Mouse (Mus musculus): Measurements from ENCODE around the gene Mipep. TPM values are rescaled to one million over a fixed set of nuclear protein-coding genes. Genes with fewer than 3 reads are reported as not detected.
A peak's percentile ranks its signal among the peaks of the same experiment; 100 is the strongest.

Mipep gene
- total RNA-seq, 4 experiments from 2014 or later, result 30.2 to 32.4 (median 30.9) TPM

- no peak for DNase-seq (ENCODE audit: low spot score in 2 of 2)
These were observed 15.7 kb downstream of the Mipep start for GRCm38 (mm10) chr14:60799762-60800728.

GRCm38 (mm10) chr14:60802026-60802425 lies 17.7 kb downstream of the Mipep start:
- no peak for DNase-seq (ENCODE audit: low spot score in 2 of 2)

DNA sequence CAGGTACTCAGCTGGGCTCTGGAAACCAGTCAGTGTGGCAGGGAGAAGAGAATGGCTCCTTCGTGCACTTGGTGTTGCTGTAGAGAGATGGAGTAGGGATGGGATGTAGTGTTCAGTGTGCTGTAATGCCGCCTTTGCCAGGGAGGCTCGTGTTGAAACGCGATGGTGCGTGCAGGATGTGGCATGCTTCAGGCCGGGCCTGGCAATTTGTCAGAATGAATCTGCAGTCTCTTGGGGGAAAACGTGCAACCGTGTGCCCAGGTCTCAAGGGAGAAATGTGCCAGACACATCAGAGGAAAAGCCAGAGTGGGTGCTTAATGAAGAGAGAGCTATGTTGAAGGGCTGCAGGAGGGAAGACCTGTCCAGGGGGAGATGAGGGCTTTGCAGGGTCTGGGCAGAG lies 20.6 kb downstream of the Mipep start:
- DNase-seq (ENCODE audit: low spot score in 2 of 2), result no peak

DNA sequence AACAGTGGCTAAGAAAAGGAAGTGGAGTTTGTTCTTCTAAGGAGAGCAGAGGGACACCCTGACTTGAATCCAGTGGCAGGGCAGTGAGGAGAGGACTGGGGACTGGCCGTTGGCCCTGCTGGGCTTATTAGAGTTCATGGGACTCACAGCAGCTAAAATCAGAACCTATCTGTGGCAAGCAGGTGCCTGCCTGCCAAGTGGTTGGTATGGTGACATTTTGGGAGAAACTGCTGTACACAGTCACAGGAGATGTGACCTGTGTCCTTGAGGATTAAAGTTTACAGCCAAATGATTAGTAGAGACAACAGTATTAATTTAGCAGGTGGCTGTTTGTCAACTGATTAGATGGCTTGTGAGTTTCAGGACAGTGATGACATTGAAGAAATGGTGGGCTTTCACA lies 21.5 kb downstream of the Mipep start:
- DNase-seq (ENCODE audit: low spot score in 2 of 2), result no peak

- no peak for DNase-seq (ENCODE audit: low spot score in 2 of 2)
These were observed 22.5 kb downstream of the Mipep start for GRCm38 (mm10) chr14:60806891-60807344.

- no peak for DNase-seq (ENCODE audit: low spot score in 2 of 2)
These were observed 25.5 kb downstream of the Mipep start for GRCm38 (mm10) chr14:60809881-60810280.

GRCm38 (mm10) chr14:60811547-60811946 lies 27.2 kb downstream of the Mipep start:
- no peak for DNase-seq (ENCODE audit: low spot score in 2 of 2)

GRCm38 (mm10) chr14:60815098-60815497 lies 30.7 kb downstream of the Mipep start:
- DNase-seq (ENCODE audit: low spot score in 2 of 2), result no peak

DNA sequence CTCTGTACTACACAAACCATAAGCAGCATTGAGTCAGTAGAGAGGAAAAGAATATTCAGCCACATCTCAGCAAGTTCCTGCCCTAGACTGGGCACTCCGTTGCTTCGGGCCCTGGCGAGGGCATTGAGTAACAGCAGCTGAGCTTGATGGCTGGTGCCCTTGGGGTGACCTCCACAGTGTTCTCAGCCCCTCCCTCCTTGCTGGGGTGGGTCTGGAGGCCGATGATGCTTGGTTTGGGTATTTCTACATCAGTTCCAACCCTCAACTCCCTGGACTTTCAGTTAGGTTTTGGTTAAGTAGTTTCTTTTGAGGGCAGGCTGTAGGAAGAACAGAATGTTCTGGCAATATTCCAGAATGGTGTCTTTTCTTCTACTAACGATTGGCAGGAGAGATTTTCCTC lies 33.7 kb downstream of the Mipep start:
- DNase-seq (ENCODE audit: low spot score in 2 of 2), result no peak

DNA sequence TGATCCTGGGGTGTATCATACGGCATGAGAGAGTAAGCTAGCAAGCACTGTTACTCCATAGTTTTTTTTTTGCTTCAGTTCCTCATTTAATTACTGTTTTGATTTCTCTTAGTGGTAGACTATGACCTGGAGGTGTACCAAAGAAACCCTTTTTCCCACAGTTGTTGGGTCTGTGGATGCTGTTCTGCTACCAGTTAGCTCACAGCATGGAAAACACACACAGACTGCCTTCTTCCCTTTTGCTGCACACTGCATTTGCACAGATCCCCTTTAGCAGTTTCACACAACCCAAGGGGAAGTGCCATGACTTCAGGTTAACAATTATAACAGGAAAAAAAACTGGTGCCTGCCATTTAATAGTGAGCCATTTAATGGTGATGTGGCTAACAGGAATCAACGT lies 45.7 kb downstream of the Mipep start:
- DNase-seq (ENCODE audit: low spot score in 2 of 2), result no peak

DNA sequence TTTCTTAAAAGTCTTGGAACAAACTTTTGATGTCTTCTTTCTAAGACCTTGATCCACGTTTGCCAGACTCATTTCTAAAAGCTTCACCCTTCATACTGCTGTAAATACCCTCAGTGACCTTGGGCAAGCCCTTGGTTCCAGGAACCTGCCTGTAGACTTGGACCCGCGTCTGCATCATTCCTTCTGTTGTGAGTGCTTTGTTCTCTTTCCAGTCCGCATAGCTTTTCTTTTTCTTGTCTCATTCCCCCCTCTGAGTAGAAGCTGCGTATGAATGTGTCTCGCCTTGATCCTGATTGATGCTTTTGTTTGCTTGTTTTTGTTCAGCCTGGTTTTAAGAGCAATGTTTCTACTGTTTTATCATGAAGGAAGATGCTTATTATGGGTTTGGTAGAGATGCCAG lies 52.3 kb downstream of the Mipep start:
- no peak for DNase-seq (ENCODE audit: low spot score in 2 of 2)

- no peak for DNase-seq (ENCODE audit: low spot score in 2 of 2)
These were observed 55.3 kb downstream of the Mipep start for GRCm38 (mm10) chr14:60839654-60840053.

DNA sequence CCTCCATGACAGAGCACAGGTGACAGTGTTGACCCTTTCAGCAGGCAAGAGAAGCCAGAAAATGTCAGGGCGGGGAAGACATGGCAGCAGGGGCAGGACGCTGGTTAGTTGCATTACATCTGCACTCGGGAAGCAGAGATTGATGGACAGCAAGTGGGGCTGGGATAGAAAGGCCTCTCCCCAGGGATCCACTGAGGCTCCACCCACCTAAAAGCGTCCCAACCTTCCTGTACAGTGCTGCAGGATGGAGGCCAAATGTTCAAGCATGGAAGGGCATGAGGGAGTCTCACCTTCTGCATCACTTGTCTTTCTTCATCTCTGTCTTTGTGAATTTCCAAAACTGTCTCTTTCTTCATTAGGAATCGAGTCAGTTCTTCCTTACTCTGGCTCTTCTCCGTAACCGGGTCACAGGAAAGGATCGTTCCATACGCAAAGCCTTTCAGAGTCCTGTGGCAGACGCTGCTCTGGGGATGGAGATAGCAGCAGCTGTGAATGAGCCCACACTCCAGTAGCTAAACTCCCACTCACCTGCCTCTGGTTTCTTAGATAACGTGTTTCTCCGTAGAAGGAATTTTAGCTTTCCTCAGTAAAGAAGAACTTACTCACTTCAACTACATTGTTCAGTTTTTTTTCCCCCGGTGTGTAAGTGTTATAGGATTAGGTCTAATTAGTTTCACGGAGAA lies 57.7 kb downstream of the Mipep start:
- peak in 1 of 2 experiments; percentile 12 for DNase-seq (ENCODE audit: low spot score in 2 of 2)

DNA sequence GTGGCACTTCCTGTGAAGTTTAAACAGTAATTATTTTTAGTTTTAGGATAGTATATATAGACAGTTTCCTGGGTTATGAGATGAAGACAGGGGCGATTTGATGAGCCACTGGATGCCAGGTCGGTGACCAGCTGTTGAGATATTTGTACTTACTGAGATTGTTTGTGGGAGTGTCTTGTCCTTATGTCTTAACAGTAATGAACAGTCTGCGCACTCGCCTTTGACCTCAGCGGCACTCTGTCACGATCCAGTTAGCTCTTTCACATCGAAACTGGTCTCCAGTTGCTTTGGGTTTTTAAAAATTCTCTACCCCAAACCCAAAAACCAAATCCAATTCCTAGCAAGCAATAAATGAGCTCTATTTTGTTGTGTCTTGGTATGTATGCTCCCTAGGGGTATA lies 59.2 kb downstream of the Mipep start:
- DNase-seq (ENCODE audit: low spot score in 2 of 2), result no peak

- DNase-seq (ENCODE audit: low spot score in 2 of 2), result no peak
These were observed 61.1 kb downstream of the Mipep start for GRCm38 (mm10) chr14:60845261-60846045.

DNA sequence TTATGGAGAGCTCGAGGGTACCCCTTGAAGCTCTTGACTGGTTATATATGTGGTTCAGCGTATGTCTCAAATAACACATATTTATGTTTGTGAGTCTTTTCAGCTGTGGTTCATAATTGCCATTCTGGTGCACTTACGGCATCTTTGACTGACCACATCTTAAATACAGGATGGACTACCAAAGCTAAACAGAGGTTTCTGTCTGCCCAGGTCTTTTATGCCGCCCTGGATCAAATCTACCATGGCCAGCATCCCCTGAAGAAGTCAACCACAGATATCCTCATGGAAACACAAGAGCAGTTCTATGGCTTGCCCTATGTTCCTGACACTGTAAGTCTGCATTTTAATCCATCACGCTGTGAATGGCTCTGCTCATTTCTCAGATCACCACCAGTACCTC lies 61.8 kb downstream of the Mipep start:
- DNase-seq (ENCODE audit: low spot score in 2 of 2), result no peak

GRCm38 (mm10) chr14:60848194-60848593 lies 63.8 kb downstream of the Mipep start:
- DNase-seq (ENCODE audit: low spot score in 2 of 2), result no peak

GRCm38 (mm10) chr14:60850101-60850500 lies 65.7 kb downstream of the Mipep start:
- no peak for DNase-seq (ENCODE audit: low spot score in 2 of 2)

DNA sequence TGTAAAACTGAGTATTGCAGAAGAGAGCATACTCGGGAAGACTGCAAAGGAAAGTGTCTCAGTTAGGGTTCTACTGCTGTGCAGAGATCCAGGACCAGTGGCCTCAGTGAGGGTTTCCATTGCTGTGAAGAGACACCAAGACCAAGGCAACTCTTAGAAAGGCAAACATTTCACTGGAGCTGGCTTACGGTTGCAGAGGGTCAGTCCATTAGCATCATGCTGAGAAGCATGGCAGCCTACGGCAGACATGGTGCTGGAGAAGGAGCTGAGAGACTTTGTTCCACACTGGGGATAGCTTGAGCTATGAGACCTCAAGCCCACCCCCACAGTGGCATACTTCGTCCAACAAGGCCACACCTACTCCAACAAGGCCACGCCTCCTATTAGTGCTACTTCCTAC lies 67.3 kb downstream of the Mipep start:
- DNase-seq (ENCODE audit: low spot score in 2 of 2), result no peak

DNA sequence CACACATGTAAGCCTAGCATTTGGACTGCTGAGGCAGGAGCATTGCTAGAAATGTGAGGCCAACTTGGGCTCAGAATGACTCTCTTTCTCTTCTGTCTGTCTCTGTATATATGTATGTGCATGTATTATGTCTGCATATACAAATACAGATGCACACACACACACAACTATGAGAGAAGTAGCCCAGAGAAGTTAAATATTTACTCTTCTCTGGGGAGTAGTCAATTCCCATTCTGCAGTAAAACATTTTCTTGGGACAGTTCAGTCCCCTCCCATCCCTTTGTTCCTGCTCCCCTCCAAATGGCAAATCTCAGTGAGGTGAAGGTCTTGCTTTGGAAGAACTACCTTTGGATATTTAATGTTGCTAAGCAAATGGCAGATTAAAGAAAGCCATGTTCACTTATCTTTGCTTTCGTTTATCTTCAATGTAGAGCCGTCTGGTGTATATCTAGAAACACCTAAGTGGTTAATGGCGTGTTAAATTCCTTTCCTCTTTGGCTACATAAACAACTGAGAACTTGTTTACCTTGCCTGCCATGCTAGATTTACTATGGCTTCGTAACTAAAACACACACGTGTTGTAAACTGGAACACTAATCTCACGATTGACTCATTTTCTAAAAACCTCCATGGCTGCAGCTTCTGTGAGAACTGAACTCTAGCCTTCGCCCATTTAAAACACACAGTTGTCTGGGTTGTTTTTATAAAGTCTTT lies 72.0 kb downstream of the Mipep start:
- DNase-seq (ENCODE audit: low spot score in 2 of 2), result no peak

GRCm38 (mm10) chr14:60856913-60857300 lies 72.5 kb downstream of the Mipep start:
- DNase-seq (ENCODE audit: low spot score in 2 of 2), result no peak

Data from layer of hippocampus, adult 8-10 months (tissue).